Comparison of ENCODE assay signal across 8 mouse cellular contexts in the genomic region with DNA sequence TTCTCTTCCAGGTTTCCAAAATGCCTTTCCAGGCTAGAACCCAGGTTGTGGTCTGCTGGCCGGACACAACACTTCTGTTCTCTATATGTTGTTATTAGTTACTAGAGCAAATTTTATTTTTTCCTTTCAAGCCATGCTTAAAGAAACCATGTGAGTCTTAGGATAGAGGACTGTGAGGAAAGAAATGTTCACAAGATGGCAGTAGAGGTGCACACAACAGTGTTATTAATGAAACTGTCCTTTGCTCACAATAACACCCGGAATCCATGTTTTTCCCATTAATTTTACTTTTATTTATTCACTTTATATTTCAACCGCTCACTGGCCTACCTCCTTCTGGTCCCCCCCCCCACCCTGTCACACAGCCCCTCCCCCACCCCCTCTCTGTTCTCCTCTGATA. TPM values are rescaled to one million over a fixed set of nuclear protein-coding genes. Genes with fewer than 3 reads are reported as not detected.
A peak's percentile ranks its signal among the peaks of the same experiment; 100 is the strongest.
DNase-seq lines count a peak whose midpoint lies in the region; ATAC-seq and TF ChIP-seq lines count a peak whose summit lies in the region.
"Not testable (repeated sequence)": the region's sequence is repeated elsewhere in the genome, so short reads cannot be mapped to it uniquely, and the experiment has no call there.
"Had no signal": no experiment of that assay in that cellular context is flagged by ENCODE, and none has a peak within 500 bp of the region (broad histone marks: within the 10 kb centered on the region; RNA-seq: fewer than 3 reads in every experiment).

No protein-coding gene starts in this region.

- not testable (repeated sequence) for H3K9ac ChIP-seq in liver, embryonic 11.5 days (ENCODE audit: low read depth, low read length); liver, postnatal 0 days (replicated peaks)

- not testable (repeated sequence) for TF ChIP-seq EP300 in liver, postnatal 0 days (IDR thresholded peaks at IDR 0.05; ENCODE audit: low read depth)

- WGBS in kidney, adult 2 months: 62% methylated on average over 2 of the region's 3 CpGs
- 76% methylated on average over 2 of the region's 3 CpGs for WGBS in liver, embryonic 11.5 days
- 71% methylated on average over 2 of the region's 3 CpGs for WGBS in liver, postnatal 0 days (ENCODE audit: insufficient replicate concordance)

- H3K4me2 ChIP-seq in liver, embryonic 11.5 days; liver, postnatal 0 days (ENCODE audit: low read depth, low read length): not testable (repeated sequence)

- H3K27me3 ChIP-seq in kidney, adult 2 months (replicated peaks; ENCODE audit: control insufficient read depth, insufficient read depth, low read length); liver, embryonic 11.5 days (replicated peaks; ENCODE audit: control insufficient read depth, insufficient read depth, low read length); liver, postnatal 0 days (ENCODE audit: insufficient read depth, low read length): not testable (repeated sequence)

- not testable (repeated sequence) for H3K36me3 ChIP-seq in kidney, adult 2 months (ENCODE audit: control insufficient read depth, insufficient read depth, low read length); liver, embryonic 11.5 days (ENCODE audit: control insufficient read depth, insufficient read depth, low read length); liver, postnatal 0 days (replicated peaks; ENCODE audit: insufficient read depth, low read length)

- not testable (repeated sequence) for TF ChIP-seq POLR2A in kidney, adult 2 months (IDR thresholded peaks at IDR 0.05; ENCODE audit: low read depth, low read length)

- TF ChIP-seq CTCF in kidney, adult 2 months (conservative IDR thresholded peaks at IDR 0.05; ENCODE audit: insufficient read depth, insufficient read length, low read depth, low read length): not testable (repeated sequence)
- TF ChIP-seq CTCF in liver, postnatal 0 days (IDR thresholded peaks at IDR 0.05; ENCODE audit: low read depth): peak; percentile 16; the same call in 1 of the 2 replicates

- ATAC-seq in common myeloid progenitor, adult 5-6 weeks (replicated peaks; ENCODE audit: low read depth, poor library complexity, severe bottlenecking): peak; percentile 100
- peak; percentile 80 to 94 for ATAC-seq in hematopoietic stem cell, adult 5-6 weeks (replicated peaks in 1 of 2; ENCODE audit: insufficient read depth in 1 of 2, low FRiP score in 2 of 2, low TSS enrichment in 1 of 2, low read depth in 1 of 2, poor library complexity in 2 of 2, severe bottlenecking in 2 of 2)
- peak; percentile 77 for ATAC-seq in liver, embryonic 11.5 days (replicated peaks; ENCODE audit: low FRiP score)
- peak; percentile 56; the same call in 1 of the 2 replicates for ATAC-seq in liver, postnatal 0 days
- ATAC-seq in monocyte, adult 5-6 weeks (replicated peaks; ENCODE audit: insufficient number of reproducible peaks, low FRiP score, low TSS enrichment, poor library complexity, severe bottlenecking): peak; percentile 85

- peak; percentile 0 for DNase-seq in gastrocnemius, postnatal 25 days
- peak; percentile 0 for DNase-seq in kidney, adult 2 months
- DNase-seq in liver, embryonic 11.5 days (ENCODE audit: low spot score); liver, postnatal 0 days: not testable (repeated sequence)

- not testable (repeated sequence) for H3K4me1 ChIP-seq in kidney, adult 2 months (ENCODE audit: control insufficient read depth, insufficient read depth, low read length); liver, embryonic 11.5 days (replicated peaks; ENCODE audit: control insufficient read depth, insufficient read depth, low read length); liver, postnatal 0 days (ENCODE audit: insufficient read depth)

- H3K27ac ChIP-seq in kidney, adult 2 months (ENCODE audit: insufficient read depth, low read depth, low read length); liver, embryonic 11.5 days (ENCODE audit: low read depth, low read length); liver, postnatal 0 days (ENCODE audit: low read depth): not testable (repeated sequence)

- H3K4me3 ChIP-seq in kidney, adult 2 months (ENCODE audit: insufficient read depth, low read depth, low read length); liver, embryonic 11.5 days (ENCODE audit: low read depth, low read length); liver, postnatal 0 days (ENCODE audit: low read depth, low read length): not testable (repeated sequence)

- not testable (repeated sequence) for H3K9me3 ChIP-seq in liver, embryonic 11.5 days (ENCODE audit: control insufficient read depth, low read length); liver, postnatal 0 days (ENCODE audit: low read length)

RNA-seq across cellular contexts. Expression of gene Gvin1, which starts 8.5 kb away (rescaled TPM):
- 63.0 and 70.0 TPM in 2 replicates for total RNA-seq in common myeloid progenitor, adult 5-6 weeks (2017)
- 1 to 10 TPM; 1.6 to 4.2 TPM for total RNA-seq in gastrocnemius, postnatal 25 days (2021)
- total RNA-seq in hematopoietic stem cell, adult 5-6 weeks (2017): 195 and 223 TPM in 2 replicates
- polyA plus RNA-seq in kidney, adult 2 months (2012; rRNA removed): 0.68 and 1.3 TPM in 2 replicates
- polyA plus RNA-seq in liver, embryonic 11.5 days (2014; fragmentation: Nextera tagmentation; extraction: Ambion mirVana): 0.29 and 0.40 TPM in 2 replicates
- 0.70 and 0.97 TPM in 2 replicates for polyA plus RNA-seq in liver, postnatal 0 days (2015; fragmentation: Nextera tagmentation; extraction: Ambion mirVana)
- total RNA-seq in monocyte, adult 5-6 weeks (2017): 309 to 793 TPM (median 366 TPM) in 3 replicates
- total RNA-seq: MEL had no signal

Comparison
In these comparisons a context has a peak if more than half of its experiments do, and no peak if none do; other contexts are left out.
1. RNA of gene Gvin1, which starts 8.5 kb away (total RNA-seq): 309 to 793 TPM in monocyte, adult 5-6 weeks, 195 to 223 TPM in hematopoietic stem cell, adult 5-6 weeks and 63.0 to 70.0 TPM in common myeloid progenitor, adult 5-6 weeks; 1.6 to 4.2 TPM in gastrocnemius, postnatal 25 days; every median in the first group is over 10 times any median in the second.
2. Peak in every context shown above with its lines, with median percentiles within 50 percentile points of each other: ATAC-seq.